Mouse (Mus musculus): ENCODE measurements around the gene Lins1.

- TF ChIP-seq CTCF (IDR thresholded peaks at IDR 0.05; ENCODE audit: low read depth, low read length), result no peak
- TF ChIP-seq TAL1 (conservative IDR thresholded peaks at IDR 0.05; ENCODE audit: low read depth, low read length), result no peak
- no peak for TF ChIP-seq GATA1 (IDR thresholded peaks at IDR 0.05; ENCODE audit: borderline replicate concordance, low read length)
- TF ChIP-seq POLR2AphosphoS5 (IDR thresholded peaks at IDR 0.05; ENCODE audit: insufficient replicate concordance, low read depth, low read length), result no peak
- TF ChIP-seq GATA2 (IDR thresholded peaks at IDR 0.05; ENCODE audit: borderline replicate concordance, low read depth, low read length), result no peak
Measured at GRCm38 (mm10) chr7:66702721-66703120, 13.0 kb downstream of the Lins1 start.

All from G1E (cell line).